Mouse (Mus musculus): ENCODE measurements at regions not wholly inside any gene's neighbourhood (a gene's known extent, or its start where the extent isn't known, plus 50 kb on each side); places are given as distances from the start of the nearest gene placed in this dataset.
A peak's percentile ranks its signal among the peaks of the same experiment; 100 is the strongest.

- DNase-seq: no peak
Measured at GRCm38 (mm10) chr13:82371579-82371978, 588.7 kb downstream of the Cetn3 start.

- DNase-seq: no peak
Measured at GRCm38 (mm10) chr13:82372612-82373011, 589.7 kb downstream of the Cetn3 start.

DNA sequence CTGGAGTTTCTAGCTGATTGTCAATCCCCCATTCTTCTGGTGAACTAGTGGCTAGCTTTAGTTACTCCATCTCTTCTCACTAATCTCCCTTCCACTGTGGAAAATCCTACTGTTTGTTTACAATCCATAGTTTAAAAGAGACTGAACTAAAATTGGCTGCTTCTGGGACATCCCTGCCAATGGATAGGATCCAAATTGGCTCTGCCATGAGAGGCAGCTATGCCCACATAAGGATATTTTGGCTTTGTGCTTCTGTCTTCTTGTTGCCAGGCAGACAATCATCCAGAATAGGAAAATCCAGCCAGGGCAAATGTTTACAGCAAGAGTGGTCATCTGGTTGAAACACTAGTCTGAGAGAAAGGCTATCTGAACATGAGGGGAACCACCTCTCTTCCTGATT, 610.0 kb downstream of the Cetn3 start:
- peak; percentile 1 for DNase-seq

GRCm38 (mm10) chr13:82393496-82393895, 610.6 kb downstream of the Cetn3 start:
- DNase-seq: no peak

DNA sequence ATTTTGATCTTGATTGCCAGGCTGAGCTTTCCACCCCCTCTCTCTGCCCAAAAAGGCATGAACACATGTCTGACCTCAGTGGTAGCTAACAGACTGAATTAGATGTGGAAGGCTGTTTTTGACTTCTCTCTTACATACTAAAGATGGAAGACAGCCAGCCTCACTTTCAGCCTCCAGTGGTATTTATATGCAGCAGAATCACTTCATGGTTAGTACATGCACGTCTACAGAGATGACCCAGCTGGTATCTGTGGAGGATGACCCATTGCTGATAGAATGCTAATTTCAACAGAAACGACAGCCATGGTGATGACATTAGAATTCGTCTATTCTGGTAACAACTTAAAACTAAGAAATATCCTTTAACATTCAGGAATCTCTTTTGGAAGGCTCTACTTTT, 630.8 kb downstream of the Cetn3 start:
- DNase-seq: no peak

DNA sequence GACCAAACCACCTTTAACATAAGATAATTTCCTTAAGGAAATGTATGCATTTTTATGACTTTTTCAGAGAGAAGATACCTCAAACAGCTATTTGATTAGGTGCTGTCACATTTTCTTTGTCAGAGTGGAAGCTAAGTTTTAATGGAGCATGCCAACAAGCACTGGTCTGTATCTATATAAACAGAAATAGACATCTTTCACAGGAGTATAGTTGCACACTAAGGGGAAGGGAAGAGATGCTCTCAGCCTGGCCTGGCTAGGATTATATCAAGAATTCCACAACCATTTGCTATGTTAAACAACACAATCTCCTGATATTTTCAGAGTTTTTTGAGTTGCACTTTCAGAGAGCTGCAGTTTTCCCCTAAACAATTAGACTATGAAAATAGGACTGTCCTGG, 638.1 kb downstream of the Cetn3 start:
- DNase-seq: no peak

DNA sequence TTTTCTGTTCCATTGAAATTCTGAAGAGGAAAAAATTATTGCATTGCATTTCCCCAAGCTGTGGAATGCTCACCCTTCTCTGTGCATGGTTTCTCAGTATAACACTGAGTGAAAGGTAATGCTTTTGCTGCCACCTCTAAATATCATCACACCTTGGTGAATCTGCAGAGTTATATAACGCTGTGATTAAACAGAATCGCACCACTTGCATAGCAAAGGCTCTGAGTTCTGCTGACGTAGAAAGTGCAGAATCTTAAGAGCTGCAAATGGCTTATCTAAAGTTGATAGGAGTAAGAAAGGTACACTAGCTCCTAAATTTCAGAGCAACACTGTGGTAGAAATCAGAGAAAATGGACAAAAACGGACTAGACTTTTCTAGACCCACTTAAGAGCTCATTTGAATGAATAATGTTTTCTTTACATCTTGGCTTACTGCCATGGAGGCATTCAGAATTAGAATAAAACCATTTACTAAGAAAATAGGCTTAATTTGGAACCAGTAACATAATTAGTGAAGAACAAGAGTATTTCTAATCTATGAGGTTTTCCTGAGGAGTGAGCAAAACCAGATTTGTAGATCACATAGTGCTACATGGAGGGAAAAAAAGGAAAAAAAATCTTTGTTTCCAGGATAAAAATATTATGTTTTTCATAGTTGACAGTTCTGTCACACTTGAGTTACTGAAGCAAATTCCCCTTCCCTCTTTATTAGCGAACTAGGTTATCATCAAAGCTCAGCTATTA, 641.2 kb downstream of the Cetn3 start:
- DNase-seq: no peak

DNA sequence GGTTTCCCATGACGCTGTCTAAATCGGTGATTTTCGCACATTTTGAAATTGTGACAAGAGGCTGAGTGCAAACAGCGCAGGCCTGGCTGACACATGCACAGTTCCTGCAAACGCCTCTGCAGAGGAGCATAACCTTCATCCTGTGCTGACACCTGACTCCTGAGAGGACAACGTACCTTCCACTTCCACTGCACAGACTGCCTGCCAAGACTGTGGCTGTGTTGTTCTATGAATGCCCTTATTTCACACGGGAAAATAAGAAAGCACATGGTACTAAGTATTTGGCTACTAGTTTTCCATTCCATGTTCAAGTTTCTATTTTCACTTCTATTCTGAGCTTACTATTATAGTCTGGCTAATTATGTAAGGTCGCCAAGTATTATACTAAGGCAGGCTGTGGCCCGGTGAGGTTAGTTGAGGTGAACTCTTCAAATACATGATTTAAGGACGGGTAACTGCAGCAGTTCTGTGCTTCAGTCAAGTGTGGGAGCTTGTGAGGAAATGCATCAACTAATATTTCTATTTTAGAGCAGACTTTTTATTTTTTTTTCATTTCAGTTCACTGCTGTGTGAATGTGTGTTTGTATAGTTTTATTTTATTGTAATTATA, 642.0 kb downstream of the Cetn3 start:
- no peak for DNase-seq

DNA sequence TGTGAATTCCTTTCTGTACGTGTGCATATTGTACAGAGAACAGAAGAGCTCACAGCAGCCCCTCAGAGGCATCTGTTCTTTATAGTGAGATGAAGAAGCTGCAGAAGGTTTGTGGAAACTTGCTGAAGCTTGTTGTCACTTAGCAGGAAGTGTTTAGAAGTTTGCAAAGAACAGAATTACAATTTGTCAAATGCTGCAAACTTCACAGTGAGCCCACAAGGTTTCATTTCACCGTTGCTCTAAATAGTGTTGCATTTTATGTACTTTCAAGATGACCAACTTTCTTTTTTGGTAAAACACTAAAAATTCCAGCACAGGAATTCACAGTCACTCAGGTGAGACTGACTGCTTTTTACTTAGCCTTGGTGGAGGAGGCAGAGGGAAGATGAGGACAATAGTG, 649.5 kb downstream of the Cetn3 start:
- DNase-seq: no peak

DNA sequence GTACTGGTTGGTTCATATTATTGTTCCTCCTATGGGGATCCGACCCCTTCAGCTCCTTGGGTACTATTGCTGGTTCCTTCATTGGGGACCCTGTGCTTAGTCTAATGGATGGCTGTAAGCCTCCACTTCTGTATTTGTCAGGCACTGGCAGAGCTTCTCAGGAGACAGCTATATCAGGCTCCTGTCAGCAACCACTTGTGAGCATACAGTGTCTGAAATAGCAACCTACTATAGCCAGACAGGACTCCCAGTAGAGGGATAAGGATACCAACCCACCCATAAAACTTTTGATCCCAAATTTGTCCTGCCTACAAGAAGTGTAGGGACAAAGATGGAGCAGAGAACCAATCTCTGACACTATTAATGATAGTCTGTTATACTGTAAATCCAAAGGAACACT, 656.4 kb downstream of the Cetn3 start:
- DNase-seq: no peak

- DNase-seq: no peak
Measured at GRCm38 (mm10) chr13:82453650-82454049, 670.8 kb downstream of the Cetn3 start.

DNA sequence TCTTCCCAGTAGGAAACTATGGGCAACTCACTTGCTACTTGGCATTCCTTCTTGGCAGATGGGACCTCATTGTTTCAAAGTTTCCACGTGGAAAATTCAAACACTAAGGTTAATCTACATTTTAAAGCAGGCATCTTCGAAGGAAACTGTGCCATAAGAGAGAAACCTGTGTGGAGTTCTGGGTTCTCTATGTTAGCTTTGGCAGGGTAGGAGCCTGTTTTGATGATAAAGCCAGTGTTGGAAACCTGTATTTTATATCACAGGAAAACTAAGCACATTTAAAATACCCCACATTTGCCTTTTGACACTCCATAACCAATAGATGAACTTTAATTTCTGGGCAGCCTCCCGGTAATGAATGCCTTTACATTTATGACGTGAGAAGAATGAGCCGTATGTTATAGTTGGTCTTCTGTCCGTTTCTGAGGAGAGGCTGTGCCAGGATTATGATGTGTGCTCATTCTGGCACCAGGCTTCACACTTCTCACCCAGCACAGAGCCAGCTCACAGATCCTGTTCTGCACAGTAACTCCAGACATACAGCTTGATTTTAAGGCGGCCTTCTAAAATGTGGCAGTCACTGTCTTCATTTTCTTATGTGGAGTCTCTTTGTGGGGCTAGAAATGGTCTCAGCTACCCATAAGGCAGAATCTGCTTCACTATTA, 700.5 kb downstream of the Cetn3 start:
- DNase-seq: no peak

DNA sequence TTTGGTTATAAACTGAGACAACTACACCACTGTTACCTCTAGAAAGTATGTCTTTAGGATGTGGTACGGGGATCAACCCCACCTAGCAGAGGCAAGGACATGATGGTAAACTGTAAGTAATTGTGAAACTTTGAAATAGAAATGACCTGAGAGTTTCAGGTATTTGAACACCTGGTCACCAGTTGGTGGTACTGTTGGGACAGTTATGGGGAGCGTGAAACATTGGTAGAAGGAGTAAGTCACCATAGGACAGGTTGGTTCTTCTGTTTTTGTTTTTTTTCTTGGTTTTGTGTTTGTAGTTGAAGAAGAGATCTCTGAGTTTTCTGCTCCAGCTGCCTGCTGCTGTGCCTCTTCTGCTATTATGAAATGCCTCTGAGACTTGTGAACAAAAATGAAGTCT, 713.7 kb downstream of the Cetn3 start:
- no peak for DNase-seq

DNA sequence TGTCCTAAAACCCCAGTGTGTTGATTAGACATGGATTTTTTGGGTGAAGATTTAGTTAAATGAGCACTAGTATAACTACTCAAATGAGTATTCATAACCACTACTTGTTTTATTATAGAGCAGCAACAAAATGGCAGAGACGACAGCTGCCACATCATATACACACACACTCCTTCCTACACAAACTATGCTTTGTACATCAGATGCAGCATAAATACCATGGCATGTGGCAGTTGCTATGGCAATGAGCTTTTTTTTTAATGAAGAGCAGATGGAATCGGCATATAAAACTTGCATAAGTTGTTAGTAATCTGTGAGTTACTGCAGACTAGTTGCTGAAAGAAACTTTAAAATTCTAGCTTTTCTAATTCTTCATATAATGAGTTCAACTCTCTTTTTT, 725.3 kb downstream of the Cetn3 start:
- DNase-seq: no peak

- DNase-seq: no peak
Measured at GRCm38 (mm10) chr13:82509512-82509911, 726.6 kb downstream of the Cetn3 start.

Measured in cerebellum, adult 9-10 months (tissue).